Mouse (Mus musculus): ENCODE measurements around the gene Abcc4. TPM values are rescaled to one million over a fixed set of nuclear protein-coding genes. Genes with fewer than 3 reads are reported as not detected.
A peak's percentile ranks its signal among the peaks of the same experiment; 100 is the strongest.

Gene Abcc4
- polyA plus RNA-seq, 1 experiment from 2014 or later, result 1.6 TPM

DNA sequence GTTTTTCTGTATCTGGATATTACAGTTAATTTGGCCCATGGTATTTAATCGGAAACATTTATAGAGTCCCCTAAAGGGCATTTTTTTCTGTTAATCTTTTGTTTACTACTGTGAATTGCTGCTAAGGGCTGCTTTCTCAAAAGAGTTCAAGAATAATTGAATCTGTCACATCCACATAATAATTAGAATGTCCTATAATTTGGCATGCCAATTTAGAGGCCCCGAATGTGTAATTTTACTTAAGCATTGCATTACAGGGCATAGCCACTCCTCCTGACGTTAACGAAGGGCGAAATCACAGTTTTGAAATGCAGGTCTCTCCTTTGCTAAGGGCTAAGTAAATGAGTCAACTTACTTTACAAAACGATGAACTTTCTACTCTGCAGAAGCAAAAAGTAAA lies 214.3 kb downstream of the Abcc4 start:
- 68% methylated on average over 6 of the region's 6 CpGs for WGBS

DNA sequence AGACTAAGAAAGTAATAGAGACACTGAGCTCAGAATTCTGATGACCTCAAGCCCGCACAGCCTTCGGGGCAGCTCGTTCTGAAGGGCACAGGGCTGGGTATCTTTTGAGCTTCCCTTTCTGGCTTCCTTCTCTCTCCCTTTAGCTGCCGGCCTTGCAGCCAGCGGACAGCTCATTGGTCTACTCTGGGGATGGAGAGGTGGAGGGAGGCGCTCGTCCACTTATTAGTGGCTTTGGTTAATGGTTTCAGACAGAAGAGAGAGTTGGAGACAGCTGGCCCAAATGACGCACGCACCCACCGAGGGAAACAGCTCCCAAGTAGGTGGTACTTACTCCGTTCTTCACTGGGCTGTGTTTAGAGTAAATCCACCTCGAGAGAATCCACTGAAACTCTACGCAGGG lies 214.7 kb downstream of the Abcc4 start:
- ATAC-seq (replicated peaks), result peak; percentile 58; the same call in 1 of the 2 replicates
- Histone ChIP-seq H3K9me3 (no peaks in the 10 kb centered on the region), H3K4me2 (peak overlapping the region; percentile 30; the same call in 1 of the 2 replicates), H3K4me3 (0 out of 2 replicates have a peak overlapping the region, but pooled peaks have one; percentile 1), H3K27ac (no peak overlapping the region), H3K9ac (no peak overlapping the region), H3K4me1 (peaks cover 7% of the 10 kb centered on the region; the same call in 1 of the 2 replicates), H3K36me3 (replicated peaks) (no peaks in the 10 kb centered on the region), H3K27me3 (replicated peaks) (no peaks in the 10 kb centered on the region)
- 12% methylated on average over 13 of the region's 13 CpGs for whole genome bisulfite sequencing

More for the DNA sequence above, 214.3 kb downstream of the Abcc4 start:
- H3K9ac ChIP-seq, result no peak overlapping the region
- H3K4me3 ChIP-seq, result no peak overlapping the region
- no peaks in the 10 kb centered on the region for H3K9me3 ChIP-seq
- H3K4me2 ChIP-seq, result no peak overlapping the region; the same call in 1 of the 2 replicates
- peaks cover 7% of the 10 kb centered on the region; the same call in 1 of the 2 replicates for H3K4me1 ChIP-seq
- H3K27me3 ChIP-seq (replicated peaks), result no peaks in the 10 kb centered on the region
- H3K36me3 ChIP-seq (replicated peaks), result no peaks in the 10 kb centered on the region
- H3K27ac ChIP-seq, result no peak overlapping the region
- no peak for ATAC-seq (replicated peaks)

DNA sequence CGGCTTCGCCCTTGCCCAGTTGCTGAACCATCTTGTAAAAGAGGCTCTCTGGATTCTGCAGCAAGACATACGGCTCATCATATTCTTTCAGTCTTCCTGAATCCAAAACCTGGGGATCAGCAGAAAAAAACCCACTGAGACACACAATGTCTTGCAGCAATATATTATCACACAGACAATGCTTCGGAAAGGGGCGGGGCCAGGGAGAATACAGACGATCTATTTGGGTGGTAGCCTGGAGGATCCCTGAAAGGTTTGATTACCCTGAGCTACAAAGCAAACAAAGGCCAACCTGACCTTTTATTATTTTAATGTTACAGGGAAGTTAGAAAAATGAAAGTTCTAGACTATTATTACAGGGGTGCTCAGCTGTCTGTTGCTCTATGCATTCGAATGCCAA lies 215.5 kb downstream of the Abcc4 start:
- H3K27ac ChIP-seq, result no peak overlapping the region
- no peak overlapping the region for H3K4me3 ChIP-seq
- ATAC-seq (replicated peaks), result no peak
- no peak overlapping the region for H3K9ac ChIP-seq
- peaks cover 7% of the 10 kb centered on the region; the same call in 1 of the 2 replicates for H3K4me1 ChIP-seq
- WGBS, result 62% methylated on average over 7 of the region's 7 CpGs
- no peaks in the 10 kb centered on the region for H3K27me3 ChIP-seq (replicated peaks)
- H3K4me2 ChIP-seq, result no peak overlapping the region
- H3K9me3 ChIP-seq, result no peaks in the 10 kb centered on the region
- no peaks in the 10 kb centered on the region for H3K36me3 ChIP-seq (replicated peaks)

DNA sequence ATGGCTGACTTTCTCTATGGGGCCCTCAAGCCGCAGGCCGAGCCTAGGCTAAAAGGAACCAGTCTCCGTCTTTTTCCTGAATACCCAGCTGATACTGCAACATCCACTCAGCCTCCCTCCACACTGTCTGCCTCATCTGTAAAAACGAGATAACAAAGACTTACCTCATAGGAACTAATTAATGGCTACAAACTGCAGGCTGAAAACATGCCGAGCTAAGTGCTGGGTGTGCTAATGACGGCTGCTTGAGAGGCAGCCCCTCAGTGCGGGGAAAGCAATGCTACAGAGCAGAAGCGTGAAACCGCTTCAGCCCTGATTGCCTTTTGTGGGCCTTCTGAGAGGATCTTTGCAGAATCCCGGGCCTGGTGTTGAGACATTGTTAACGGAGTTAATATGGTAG lies 219.7 kb downstream of the Abcc4 start:
- Histone ChIP-seq H3K4me3 (no peak overlapping the region), H3K9me3 (no peaks in the 10 kb centered on the region), H3K4me1 (peaks cover 6% of the 10 kb centered on the region; the same call in 1 of the 2 replicates), H3K9ac (no peak overlapping the region), H3K27me3 (replicated peaks) (no peaks in the 10 kb centered on the region; the same call in 1 of the 2 replicates), H3K36me3 (replicated peaks) (no peaks in the 10 kb centered on the region), H3K27ac (no peak overlapping the region), H3K4me2 (no peak overlapping the region)
- 69% methylated on average over 11 of the region's 11 CpGs for WGBS
- ATAC-seq (replicated peaks), result no peak

DNA sequence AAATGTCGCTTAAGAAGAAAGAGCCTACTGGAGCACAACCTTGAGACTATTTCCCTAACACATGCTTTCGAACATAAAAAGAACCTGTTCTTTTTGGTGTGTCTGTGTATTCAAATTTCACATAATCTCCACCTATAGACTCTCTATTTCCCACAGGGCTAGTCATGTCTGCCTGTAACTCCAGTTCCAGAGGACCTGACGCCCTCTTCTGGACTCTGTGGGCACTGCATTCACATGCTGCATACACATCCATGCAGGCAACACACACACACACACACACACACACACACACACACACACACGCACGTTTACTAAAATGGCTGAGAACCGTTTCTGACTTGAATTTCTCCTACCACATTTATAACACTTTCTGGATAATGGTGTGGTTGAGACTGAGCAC lies 220.4 kb downstream of the Abcc4 start:
- ATAC-seq (replicated peaks), result no peak
- no peak overlapping the region for H3K27ac ChIP-seq
- no peaks in the 10 kb centered on the region; the same call in 1 of the 2 replicates for H3K4me1 ChIP-seq
- no peak overlapping the region for H3K4me2 ChIP-seq
- no peak overlapping the region for H3K4me3 ChIP-seq
- H3K9ac ChIP-seq, result no peak overlapping the region
- H3K27me3 ChIP-seq (replicated peaks), result no peaks in the 10 kb centered on the region; the same call in 1 of the 2 replicates
- WGBS, result 96% methylated on average over 6 of the region's 6 CpGs
- no peaks in the 10 kb centered on the region for H3K36me3 ChIP-seq (replicated peaks)
- H3K9me3 ChIP-seq, result no peaks in the 10 kb centered on the region

DNA sequence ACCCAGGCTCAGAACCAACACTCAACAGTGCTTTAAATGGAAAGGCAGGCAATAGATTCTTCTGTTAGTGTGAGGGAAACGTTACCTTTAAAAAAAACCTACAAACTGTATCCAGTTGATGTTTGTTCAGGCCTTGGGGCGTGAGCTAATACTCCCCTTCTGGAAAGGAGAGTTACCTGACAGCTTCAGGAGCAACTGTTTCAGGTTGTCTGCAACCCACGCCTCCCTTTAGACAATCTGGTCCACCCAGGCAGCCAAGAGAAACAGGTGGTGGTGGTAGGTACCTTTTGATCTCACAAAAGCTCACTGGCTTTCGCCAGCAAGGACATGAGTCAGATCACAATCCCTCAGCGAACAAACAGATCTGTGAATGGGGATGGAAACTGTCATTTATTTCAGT lies 223.7 kb downstream of the Abcc4 start:
- Histone ChIP-seq H3K9me3 (no peaks in the 10 kb centered on the region), H3K27ac (no peak overlapping the region), H3K27me3 (replicated peaks) (no peaks in the 10 kb centered on the region; the same call in 1 of the 2 replicates), H3K9ac (no peak overlapping the region), H3K4me3 (no peak overlapping the region), H3K36me3 (replicated peaks) (no peaks in the 10 kb centered on the region), H3K4me1 (no peaks in the 10 kb centered on the region), H3K4me2 (no peak overlapping the region)
- ATAC-seq (replicated peaks), result no peak
- WGBS, result 94% methylated on average over 5 of the region's 5 CpGs

DNA sequence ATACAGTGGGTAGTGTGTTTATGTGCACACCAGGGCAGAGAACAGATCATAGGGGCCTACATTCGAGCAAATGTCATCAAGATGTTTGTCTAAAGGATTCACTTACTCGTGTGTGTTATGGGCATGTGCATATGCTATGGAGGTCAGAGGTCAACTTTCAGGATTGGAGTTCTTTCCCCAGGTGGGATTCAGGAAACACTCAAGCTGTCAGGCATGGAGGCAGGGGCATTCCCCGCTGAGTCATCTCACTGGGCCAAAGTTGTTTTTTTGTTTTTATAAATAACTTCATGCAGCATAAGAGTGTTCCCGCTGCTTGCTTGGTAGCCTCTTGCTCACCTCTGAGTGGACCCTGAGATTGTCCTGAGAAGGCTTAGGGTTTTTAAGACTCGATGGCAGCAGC lies 224.2 kb downstream of the Abcc4 start:
- Histone ChIP-seq H3K27ac (no peak overlapping the region), H3K9me3 (no peaks in the 10 kb centered on the region), H3K4me3 (no peak overlapping the region), H3K36me3 (replicated peaks) (no peaks in the 10 kb centered on the region), H3K4me2 (no peak overlapping the region), H3K9ac (no peak overlapping the region), H3K4me1 (no peaks in the 10 kb centered on the region), H3K27me3 (replicated peaks) (no peaks in the 10 kb centered on the region; the same call in 1 of the 2 replicates)
- no peak for ATAC-seq (replicated peaks)
- WGBS, result 82% methylated on average over 5 of the region's 5 CpGs

DNA sequence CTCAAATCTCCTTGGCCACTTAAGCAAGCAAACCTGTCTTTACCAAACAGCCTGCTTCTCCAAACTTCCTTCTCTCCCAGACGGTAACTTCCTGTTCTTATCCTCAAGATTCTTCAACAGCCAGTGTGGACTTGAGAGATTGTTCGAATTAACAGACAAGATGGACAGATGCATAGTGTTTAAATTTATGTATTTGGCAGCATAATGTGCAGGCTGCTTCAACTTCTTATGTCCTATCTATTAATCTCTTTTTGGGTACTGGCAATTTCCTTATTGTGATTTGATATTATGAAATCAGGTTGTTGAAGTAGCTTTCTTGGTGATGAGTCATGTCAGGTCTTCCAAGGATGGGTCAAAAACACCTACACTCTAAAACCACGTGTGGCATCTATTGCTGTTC lies 229.7 kb downstream of the Abcc4 start:
- no peak for ATAC-seq (replicated peaks)
- Histone ChIP-seq H3K9me3 (no peaks in the 10 kb centered on the region), H3K4me3 (no peak overlapping the region), H3K36me3 (replicated peaks) (no peaks in the 10 kb centered on the region), H3K4me1 (peaks cover 18% of the 10 kb centered on the region), H3K4me2 (no peak overlapping the region), H3K27me3 (replicated peaks) (peaks cover 11% of the 10 kb centered on the region), H3K27ac (no peak overlapping the region), H3K9ac (no peak overlapping the region)
- 90% methylated on average over 3 of the region's 3 CpGs for WGBS

DNA sequence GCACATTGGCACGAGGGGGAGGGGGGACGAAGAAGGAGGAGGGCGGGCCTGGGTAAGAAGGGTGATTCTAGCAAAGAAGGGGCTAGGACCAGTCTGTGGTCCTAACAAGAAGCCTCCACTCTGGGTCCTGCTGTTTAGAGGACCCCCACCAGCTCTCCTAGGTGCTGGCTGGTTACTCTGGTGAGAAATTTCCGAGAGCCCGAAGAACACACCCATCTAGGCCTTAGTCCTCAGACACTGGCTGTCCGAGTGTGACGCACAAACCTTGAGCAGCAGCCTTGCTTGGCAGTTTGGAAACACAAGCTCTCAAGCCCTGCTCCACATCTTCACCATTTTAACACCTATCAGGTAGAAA lies 230.9 kb downstream of the Abcc4 start:
- Histone ChIP-seq H3K4me3 (no peak overlapping the region), H3K9me3 (no peaks in the 10 kb centered on the region), H3K4me1 (peaks cover 18% of the 10 kb centered on the region), H3K27ac (no peak overlapping the region), H3K27me3 (replicated peaks) (peaks cover 11% of the 10 kb centered on the region), H3K36me3 (replicated peaks) (no peaks in the 10 kb centered on the region), H3K4me2 (peak overlapping the region; percentile 100; the same call in 1 of the 2 replicates), H3K9ac (no peak overlapping the region)
- ATAC-seq (replicated peaks), result 0 out of 2 replicates have a peak, but pooled peaks have one; percentile 48
- 40% methylated on average over 7 of the region's 7 CpGs for WGBS

DNA sequence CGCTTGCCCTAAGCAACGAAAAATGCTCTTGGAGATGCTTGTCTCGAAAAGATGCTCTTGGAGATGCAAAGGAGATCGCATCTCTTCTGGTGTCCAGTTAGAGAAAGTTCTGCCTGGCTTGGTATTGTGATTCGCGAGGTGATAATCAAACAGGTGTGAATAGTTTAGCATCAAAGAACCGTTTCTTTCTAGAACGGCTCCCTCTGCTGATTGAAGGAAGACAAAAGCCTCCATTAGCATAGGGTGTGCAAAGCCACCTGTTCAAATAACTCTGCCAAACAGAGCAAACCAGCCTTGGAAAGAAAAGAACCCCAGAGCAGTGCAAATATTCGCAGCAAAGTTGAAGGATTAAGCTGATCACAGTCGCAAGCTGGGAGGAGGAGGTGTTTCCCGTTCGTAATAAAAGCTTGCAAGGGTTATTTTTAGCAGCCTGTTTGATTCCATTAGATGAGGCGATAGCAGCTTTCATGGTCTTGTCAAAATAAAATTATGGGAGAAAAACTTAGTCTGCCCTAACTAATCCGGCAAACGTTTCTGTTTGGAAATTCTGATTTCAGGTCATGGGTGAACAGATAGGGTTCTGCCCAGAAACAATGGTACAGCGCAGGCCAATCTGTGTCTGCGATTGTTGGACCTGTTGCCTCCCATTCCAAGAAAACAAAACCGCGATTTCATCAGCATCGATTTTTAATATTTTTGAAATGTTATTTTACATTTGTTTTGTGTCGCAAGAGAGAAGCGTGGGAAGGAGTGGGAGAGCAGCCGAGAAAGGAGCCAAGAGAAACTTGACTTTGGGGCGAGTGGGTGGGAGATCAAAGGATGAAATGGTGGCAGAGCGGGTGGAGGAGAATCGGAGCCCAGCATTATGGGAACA lies 231.6 kb downstream of the Abcc4 start:
- 10% methylated on average over 26 of the region's 26 CpGs for WGBS
- Histone ChIP-seq H3K36me3 (replicated peaks) (no peaks in the 10 kb centered on the region), H3K4me3 (peak overlapping the region; percentile 64), H3K9me3 (no peaks in the 10 kb centered on the region), H3K4me2 (peak overlapping the region; percentile 100), H3K27me3 (replicated peaks) (peaks cover 11% of the 10 kb centered on the region), H3K9ac (peak overlapping the region; percentile 52), H3K27ac (no peak overlapping the region), H3K4me1 (peaks cover 18% of the 10 kb centered on the region)
- peak; percentile 70; the same call in 1 of the 2 replicates for ATAC-seq (replicated peaks)

DNA sequence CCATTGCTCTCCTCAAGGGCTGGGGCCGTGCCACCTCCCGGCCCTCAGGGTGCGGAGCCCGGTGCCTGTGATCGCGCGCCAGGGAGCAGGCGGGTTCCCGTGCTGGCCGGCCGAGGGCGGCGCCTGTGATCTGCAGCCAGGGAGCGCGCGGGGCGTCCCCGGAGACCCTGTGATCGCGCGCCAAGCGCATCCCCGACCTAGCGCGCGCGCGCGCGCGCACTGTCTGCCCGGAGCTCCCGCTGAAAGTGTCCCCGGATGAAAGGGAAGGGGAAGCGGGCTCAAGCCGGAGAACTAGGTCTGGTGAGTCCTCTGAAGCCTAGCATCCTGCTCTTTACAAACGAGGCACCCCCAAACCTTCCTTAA lies 232.2 kb downstream of the Abcc4 start:
- H3K4me3 ChIP-seq, result peak overlapping the region; percentile 64
- peak overlapping the region; percentile 100 for H3K4me2 ChIP-seq
- peak; percentile 74 for ATAC-seq (replicated peaks)
- H3K4me1 ChIP-seq, result peaks cover 18% of the 10 kb centered on the region
- peak overlapping the region; percentile 52 for H3K9ac ChIP-seq
- H3K27me3 ChIP-seq (replicated peaks), result peaks cover 11% of the 10 kb centered on the region
- 0 out of 2 replicates have a peak overlapping the region, but pooled peaks have one; percentile 0 for H3K27ac ChIP-seq
- under 1% methylated on average over 37 of the region's 37 CpGs for WGBS
- H3K9me3 ChIP-seq, result no peaks in the 10 kb centered on the region
- H3K36me3 ChIP-seq (replicated peaks), result no peaks in the 10 kb centered on the region

DNA sequence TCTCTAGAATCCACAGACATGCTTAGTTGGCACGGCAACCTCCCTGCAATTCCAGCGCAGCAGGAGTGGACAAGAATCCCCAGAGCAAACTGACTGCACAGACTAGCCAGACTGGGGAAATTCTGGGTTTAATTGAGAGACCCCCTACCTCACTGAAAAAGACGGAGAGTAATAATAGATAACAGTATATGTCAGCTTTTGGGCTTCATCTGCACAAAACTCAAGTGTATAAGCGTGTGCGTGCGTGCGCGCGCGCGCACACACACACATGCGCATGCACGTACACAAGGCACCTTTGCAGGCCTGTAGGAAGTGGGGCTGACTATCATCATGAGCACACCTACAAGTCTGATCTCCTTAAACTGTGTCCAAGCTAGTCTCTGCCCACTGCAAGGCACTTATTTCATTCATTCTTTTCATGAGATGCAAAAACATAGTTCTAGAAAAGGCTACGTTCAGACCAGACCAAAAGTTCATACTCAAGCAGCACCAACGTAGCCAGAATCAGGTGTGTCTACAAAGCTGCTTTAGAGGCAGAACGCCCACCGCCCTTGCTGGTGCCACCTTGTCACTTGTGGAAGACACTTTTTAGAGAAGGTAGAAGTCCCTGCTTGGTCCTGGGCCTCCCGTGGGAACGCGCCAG lies 232.7 kb downstream of the Abcc4 start:
- H3K9ac ChIP-seq, result peak overlapping the region; percentile 52
- peaks cover 11% of the 10 kb centered on the region for H3K27me3 ChIP-seq (replicated peaks)
- no peaks in the 10 kb centered on the region for H3K36me3 ChIP-seq (replicated peaks)
- H3K4me3 ChIP-seq, result peak overlapping the region; percentile 64
- H3K4me2 ChIP-seq, result peak overlapping the region; percentile 100
- 6% methylated on average over 20 of the region's 20 CpGs for WGBS
- peak; percentile 67 for ATAC-seq (replicated peaks)
- peaks cover 18% of the 10 kb centered on the region for H3K4me1 ChIP-seq
- H3K9me3 ChIP-seq, result no peaks in the 10 kb centered on the region
- H3K27ac ChIP-seq, result 0 out of 2 replicates have a peak overlapping the region, but pooled peaks have one; percentile 0

Data from midbrain, embryonic 15.5 days (tissue).